Mouse (Mus musculus): ENCODE measurements around the gene Tmem245. TPM values are rescaled to one million over a fixed set of nuclear protein-coding genes. Genes with fewer than 3 reads are reported as not detected.

The Tmem245 gene
- polyA plus RNA-seq, 1 experiment from 2014 or later, result 14.6 TPM

DNA sequence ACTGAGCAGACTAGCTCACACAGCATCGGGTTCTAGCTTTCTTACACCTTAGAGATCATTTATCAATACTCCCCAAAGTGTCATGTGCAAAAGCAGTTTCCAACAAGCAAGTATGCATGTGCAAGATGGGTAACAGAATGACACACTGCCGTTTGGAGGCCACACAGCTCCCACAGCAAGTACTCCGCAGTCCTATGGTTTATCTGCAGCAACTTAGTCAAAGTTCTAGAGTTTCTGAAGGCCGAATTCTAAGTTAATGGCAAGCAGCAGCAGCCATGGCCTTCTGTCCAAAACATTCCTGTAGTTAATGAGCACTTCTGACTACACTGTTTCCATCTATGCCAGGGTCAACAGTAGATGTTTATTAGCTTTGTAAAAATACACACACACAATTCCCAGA is 20.3 kb downstream of the Tmem245 start:
- Histone ChIP-seq H3K27me3 (no peaks in the 10 kb centered on the region), H3K4me3 (replicated peaks) (no peak overlapping the region), H3K4me2 (no peak overlapping the region), H3K9me3 (no peaks in the 10 kb centered on the region), H3K9ac (replicated peaks) (no peak overlapping the region), H3K27ac (no peak overlapping the region), H3K36me3 (peaks cover 83% of the 10 kb centered on the region), H3K4me1 (replicated peaks) (peaks cover 4% of the 10 kb centered on the region)
- WGBS, result 85% methylated on average over 4 of the region's 4 CpGs
- ATAC-seq (ENCODE audit: insufficient number of reproducible peaks, insufficient read depth, low FRiP score, low TSS enrichment, low read depth), result no peak

DNA sequence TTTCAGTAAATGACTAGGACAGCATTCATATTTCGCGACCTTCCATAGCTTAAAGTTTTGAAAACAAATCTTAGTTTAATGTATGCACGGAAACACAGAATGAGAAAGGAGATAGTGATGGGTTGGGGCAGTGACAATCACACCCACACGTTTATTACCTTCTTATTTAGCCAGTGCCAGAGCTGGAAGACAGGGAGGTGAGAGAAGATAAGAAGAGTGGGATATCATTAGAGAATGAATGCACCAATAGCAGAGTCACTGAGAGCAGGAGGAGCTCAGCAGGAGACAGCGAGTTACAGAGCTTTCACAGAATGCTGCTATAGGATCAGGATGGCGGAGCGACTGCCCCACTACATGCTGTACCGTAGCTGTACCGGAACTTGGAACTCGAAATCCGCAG is 25.0 kb downstream of the Tmem245 start:
- Histone ChIP-seq H3K9ac (replicated peaks) (no peak overlapping the region), H3K4me1 (replicated peaks) (peaks cover 4% of the 10 kb centered on the region; the same call in 1 of the 2 replicates), H3K27ac (no peak overlapping the region), H3K27me3 (no peaks in the 10 kb centered on the region), H3K36me3 (peaks cover 72% of the 10 kb centered on the region), H3K4me2 (no peak overlapping the region), H3K4me3 (replicated peaks) (no peak overlapping the region), H3K9me3 (no peaks in the 10 kb centered on the region)
- WGBS, result 92% methylated on average over 11 of the region's 11 CpGs
- no peak for ATAC-seq (ENCODE audit: insufficient number of reproducible peaks, insufficient read depth, low FRiP score, low TSS enrichment, low read depth)

- 90% methylated on average over 15 of the region's 15 CpGs for WGBS
- H3K4me2 ChIP-seq, result no peak overlapping the region
- no peak for ATAC-seq (ENCODE audit: insufficient number of reproducible peaks, insufficient read depth, low FRiP score, low TSS enrichment, low read depth)
- H3K36me3 ChIP-seq, result peaks cover 45% of the 10 kb centered on the region
- H3K9me3 ChIP-seq, result no peaks in the 10 kb centered on the region
- H3K4me1 ChIP-seq (replicated peaks), result peaks cover 13% of the 10 kb centered on the region
- H3K4me3 ChIP-seq (replicated peaks), result no peak overlapping the region
- no peaks in the 10 kb centered on the region for H3K27me3 ChIP-seq
- no peak overlapping the region for H3K9ac ChIP-seq (replicated peaks)
- H3K27ac ChIP-seq, result no peak overlapping the region
These were observed 31.4 kb downstream of the Tmem245 start for GRCm38 (mm10) chr4:56915732-56916325.

GRCm38 (mm10) chr4:56914761-56915160 is 32.5 kb downstream of the Tmem245 start:
- no peak overlapping the region for H3K27ac ChIP-seq
- no peak for ATAC-seq (ENCODE audit: insufficient number of reproducible peaks, insufficient read depth, low FRiP score, low TSS enrichment, low read depth)
- no peak overlapping the region for H3K9ac ChIP-seq (replicated peaks)
- no peaks in the 10 kb centered on the region for H3K27me3 ChIP-seq
- 82% methylated on average over 1 of the region's 1 CpGs for WGBS
- no peak overlapping the region for H3K4me2 ChIP-seq
- no peak overlapping the region for H3K4me3 ChIP-seq (replicated peaks)
- peaks cover 23% of the 10 kb centered on the region for H3K4me1 ChIP-seq (replicated peaks)
- no peaks in the 10 kb centered on the region for H3K9me3 ChIP-seq
- H3K36me3 ChIP-seq, result peaks cover 48% of the 10 kb centered on the region

DNA sequence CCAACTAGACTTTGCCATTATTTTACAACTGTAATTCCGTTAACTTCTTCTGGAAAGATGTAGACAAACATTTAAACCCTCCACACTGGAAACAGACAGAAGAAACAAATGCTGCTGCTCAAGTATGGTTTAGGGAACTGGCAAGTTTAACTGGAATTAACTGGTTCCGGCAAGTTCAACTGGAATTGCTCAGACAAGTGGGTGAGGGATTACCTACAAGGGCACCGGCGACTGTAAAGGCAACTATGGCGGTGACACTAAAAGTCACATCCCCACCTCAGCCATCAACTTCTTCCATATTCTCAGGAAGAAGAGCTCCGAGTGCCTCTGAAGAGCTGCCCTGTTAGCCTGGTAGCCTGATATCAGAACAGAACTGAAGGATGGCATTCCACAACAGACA is 32.9 kb downstream of the Tmem245 start:
- Histone ChIP-seq H3K27me3 (no peaks in the 10 kb centered on the region), H3K4me1 (replicated peaks) (peaks cover 25% of the 10 kb centered on the region), H3K9ac (replicated peaks) (no peak overlapping the region), H3K9me3 (no peaks in the 10 kb centered on the region), H3K4me3 (replicated peaks) (no peak overlapping the region), H3K36me3 (peaks cover 52% of the 10 kb centered on the region), H3K27ac (0 out of 2 replicates have a peak overlapping the region, but pooled peaks have one; percentile 73), H3K4me2 (no peak overlapping the region)
- ATAC-seq (ENCODE audit: insufficient number of reproducible peaks, insufficient read depth, low FRiP score, low TSS enrichment, low read depth), result no peak
- 95% methylated on average over 6 of the region's 6 CpGs for WGBS

GRCm38 (mm10) chr4:56912382-56913001 is 34.7 kb downstream of the Tmem245 start:
- Histone ChIP-seq H3K27ac (no peak overlapping the region), H3K9ac (replicated peaks) (no peak overlapping the region), H3K4me1 (replicated peaks) (peaks cover 30% of the 10 kb centered on the region), H3K9me3 (no peaks in the 10 kb centered on the region), H3K4me3 (replicated peaks) (no peak overlapping the region), H3K36me3 (peaks cover 59% of the 10 kb centered on the region), H3K27me3 (no peaks in the 10 kb centered on the region), H3K4me2 (no peak overlapping the region)
- no peak for ATAC-seq (ENCODE audit: insufficient number of reproducible peaks, insufficient read depth, low FRiP score, low TSS enrichment, low read depth)
- WGBS, result 91% methylated on average over 7 of the region's 7 CpGs

GRCm38 (mm10) chr4:56909568-56909967 is 37.7 kb downstream of the Tmem245 start:
- ATAC-seq (ENCODE audit: insufficient number of reproducible peaks, insufficient read depth, low FRiP score, low TSS enrichment, low read depth), result peak; percentile 81
- H3K4me2 ChIP-seq, result no peak overlapping the region
- H3K27me3 ChIP-seq, result no peaks in the 10 kb centered on the region
- no peak overlapping the region for H3K4me3 ChIP-seq (replicated peaks)
- peaks cover 30% of the 10 kb centered on the region for H3K4me1 ChIP-seq (replicated peaks)
- no peaks in the 10 kb centered on the region for H3K9me3 ChIP-seq
- peak overlapping the region; percentile 78 for H3K27ac ChIP-seq
- H3K36me3 ChIP-seq, result peaks cover 68% of the 10 kb centered on the region
- no peak overlapping the region for H3K9ac ChIP-seq (replicated peaks)
- WGBS, result 21% methylated on average over 3 of the region's 3 CpGs

- no peak overlapping the region for H3K9ac ChIP-seq (replicated peaks)
- ATAC-seq (ENCODE audit: insufficient number of reproducible peaks, insufficient read depth, low FRiP score, low TSS enrichment, low read depth), result no peak
- WGBS, result 90% methylated on average over 5 of the region's 5 CpGs
- no peak overlapping the region for H3K27ac ChIP-seq
- no peaks in the 10 kb centered on the region for H3K27me3 ChIP-seq
- H3K36me3 ChIP-seq, result peaks cover 80% of the 10 kb centered on the region
- H3K4me3 ChIP-seq (replicated peaks), result no peak overlapping the region
- H3K9me3 ChIP-seq, result no peaks in the 10 kb centered on the region
- no peak overlapping the region for H3K4me2 ChIP-seq
- peaks cover 21% of the 10 kb centered on the region for H3K4me1 ChIP-seq (replicated peaks)
These were observed 39.6 kb downstream of the Tmem245 start for GRCm38 (mm10) chr4:56907671-56908070.

GRCm38 (mm10) chr4:56906926-56907325 is 40.3 kb downstream of the Tmem245 start:
- no peak overlapping the region for H3K4me3 ChIP-seq (replicated peaks)
- H3K4me2 ChIP-seq, result no peak overlapping the region
- no peaks in the 10 kb centered on the region for H3K9me3 ChIP-seq
- H3K4me1 ChIP-seq (replicated peaks), result peaks cover 21% of the 10 kb centered on the region
- no peaks in the 10 kb centered on the region for H3K27me3 ChIP-seq
- no peak overlapping the region for H3K27ac ChIP-seq
- H3K36me3 ChIP-seq, result peaks cover 87% of the 10 kb centered on the region
- WGBS, result 89% methylated on average over 3 of the region's 3 CpGs
- no peak for ATAC-seq (ENCODE audit: insufficient number of reproducible peaks, insufficient read depth, low FRiP score, low TSS enrichment, low read depth)
- no peak overlapping the region for H3K9ac ChIP-seq (replicated peaks)

GRCm38 (mm10) chr4:56905507-56905906 is 41.7 kb downstream of the Tmem245 start:
- H3K27me3 ChIP-seq, result no peaks in the 10 kb centered on the region
- no peak for ATAC-seq (ENCODE audit: insufficient number of reproducible peaks, insufficient read depth, low FRiP score, low TSS enrichment, low read depth)
- no peak overlapping the region for H3K4me2 ChIP-seq
- no peak overlapping the region for H3K4me3 ChIP-seq (replicated peaks)
- no peak overlapping the region for H3K27ac ChIP-seq
- WGBS, result 84% methylated on average over 5 of the region's 5 CpGs
- peaks cover 84% of the 10 kb centered on the region for H3K36me3 ChIP-seq
- H3K9ac ChIP-seq (replicated peaks), result no peak overlapping the region
- H3K4me1 ChIP-seq (replicated peaks), result peaks cover 14% of the 10 kb centered on the region
- H3K9me3 ChIP-seq, result no peaks in the 10 kb centered on the region

- H3K4me1 ChIP-seq (replicated peaks), result no peaks in the 10 kb centered on the region
- H3K9ac ChIP-seq (replicated peaks), result no peak overlapping the region
- no peaks in the 10 kb centered on the region for H3K9me3 ChIP-seq
- 85% methylated on average over 2 of the region's 2 CpGs for WGBS
- ATAC-seq (ENCODE audit: insufficient number of reproducible peaks, insufficient read depth, low FRiP score, low TSS enrichment, low read depth), result no peak
- no peaks in the 10 kb centered on the region for H3K27me3 ChIP-seq
- no peak overlapping the region for H3K27ac ChIP-seq
- no peak overlapping the region for H3K4me3 ChIP-seq (replicated peaks)
- no peak overlapping the region for H3K4me2 ChIP-seq
- peaks cover 91% of the 10 kb centered on the region for H3K36me3 ChIP-seq
These were observed 45.6 kb downstream of the Tmem245 start for GRCm38 (mm10) chr4:56901671-56902070.

DNA sequence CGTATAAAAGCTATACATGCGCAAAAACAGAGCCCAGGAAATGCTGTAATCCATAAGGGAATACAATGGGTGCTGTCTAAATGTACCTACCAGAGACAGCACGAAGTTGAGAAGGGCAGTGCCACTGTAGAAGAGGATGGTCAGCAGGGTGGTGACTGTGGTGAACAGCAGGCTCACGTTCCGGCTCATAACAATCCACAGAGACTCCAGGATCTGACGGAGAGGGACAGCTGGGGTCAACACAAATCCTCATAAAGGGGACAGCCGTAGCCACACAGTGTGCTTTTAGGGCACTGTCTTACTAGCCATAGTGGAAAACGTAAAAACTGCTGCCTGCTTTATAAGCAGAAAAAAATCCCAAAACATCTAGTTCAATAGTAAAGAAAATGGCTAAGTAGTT is 48.0 kb downstream of the Tmem245 start:
- no peak overlapping the region for H3K4me2 ChIP-seq
- no peaks in the 10 kb centered on the region for H3K9me3 ChIP-seq
- 91% methylated on average over 8 of the region's 8 CpGs for WGBS
- no peak overlapping the region for H3K4me3 ChIP-seq (replicated peaks)
- no peaks in the 10 kb centered on the region for H3K4me1 ChIP-seq (replicated peaks)
- ATAC-seq (ENCODE audit: insufficient number of reproducible peaks, insufficient read depth, low FRiP score, low TSS enrichment, low read depth), result no peak
- H3K27me3 ChIP-seq, result no peaks in the 10 kb centered on the region
- H3K9ac ChIP-seq (replicated peaks), result no peak overlapping the region
- H3K36me3 ChIP-seq, result peaks cover 85% of the 10 kb centered on the region
- H3K27ac ChIP-seq, result no peak overlapping the region

Measured in limb, embryonic 12.5 days (tissue).